Comparison of ENCODE assay signal across 8 mouse cellular contexts in the genomic region with DNA sequence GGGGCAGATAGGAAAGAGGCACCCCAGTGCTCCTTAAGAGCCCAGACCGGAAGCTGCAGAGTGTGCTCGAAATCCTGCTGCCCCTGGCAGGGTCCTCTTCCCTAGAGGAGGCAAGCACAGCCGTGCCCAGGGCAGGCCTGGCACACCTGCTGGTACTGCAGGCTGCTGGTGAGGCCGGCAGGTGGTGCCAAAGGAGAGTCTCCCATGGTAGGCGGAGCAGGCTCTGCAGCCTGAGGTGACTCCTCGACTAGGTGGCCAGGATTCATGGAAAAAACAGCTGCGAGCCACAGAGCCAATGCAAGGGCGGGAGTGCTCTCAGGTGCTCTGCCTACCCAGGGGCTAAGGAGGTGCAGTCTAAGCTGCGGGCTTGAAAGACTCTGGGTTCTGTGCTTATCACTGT. TPM values are rescaled to one million over a fixed set of nuclear protein-coding genes. Genes with fewer than 3 reads are reported as not detected.
DNase-seq lines count a peak whose midpoint lies in the region; ATAC-seq and TF ChIP-seq lines count a peak whose summit lies in the region.

No protein-coding gene starts in this region.

- 61% methylated on average over 9 of the region's 9 CpGs for WGBS in spleen, adult 2 months
- 45% methylated on average over 9 of the region's 9 CpGs for WGBS in olfactory bulb, adult 2 months

- ATAC-seq in erythroblast, adult 5-6 weeks (replicated peaks; ENCODE audit: low FRiP score, poor library complexity, severe bottlenecking), result peak; percentile 67
- no peak for ATAC-seq in inflammation-experienced regulatory T-cells, adult 6 months

- H3K4me3 ChIP-seq in spleen, adult 2 months (ENCODE audit: extremely low read depth, insufficient read depth, insufficient read length), result no peak overlapping the region
- H3K4me3 ChIP-seq in olfactory bulb, adult 2 months (ENCODE audit: insufficient read depth, low read depth, low read length), result no peak overlapping the region

- no peak overlapping the region for H3K27ac ChIP-seq in spleen, adult 2 months (ENCODE audit: insufficient read depth, low read length)
- no peak overlapping the region for H3K27ac ChIP-seq in olfactory bulb, adult 2 months (ENCODE audit: insufficient read depth, low read depth, low read length)

- no peaks in the 10 kb centered on the region for H3K4me1 ChIP-seq in spleen, adult 2 months (ENCODE audit: control insufficient read depth, insufficient read depth, insufficient read length)
- peaks cover 4% of the 10 kb centered on the region for H3K4me1 ChIP-seq in olfactory bulb, adult 2 months (ENCODE audit: control insufficient read depth, insufficient read depth, low read length)

- TF ChIP-seq CTCF in spleen, adult 2 months (IDR thresholded peaks at IDR 0.05; ENCODE audit: extremely low read depth, insufficient read depth, insufficient read length, insufficient replicate concordance), result peak; percentile 55; the same call in 1 of the 2 replicates
- TF ChIP-seq CTCF in olfactory bulb, adult 2 months (IDR thresholded peaks at IDR 0.05; ENCODE audit: insufficient read depth, low read depth, low read length), result peak; percentile 35; the same call in 1 of the 2 replicates

- H3K27me3 ChIP-seq in spleen, adult 2 months (ENCODE audit: control insufficient read depth, insufficient read depth, low read length), result no peaks in the 10 kb centered on the region

- DNase-seq in adrenal gland, postnatal 10 days, result peak; percentile 52
- no peak for DNase-seq in adrenal gland, adult 8-10 months
- DNase-seq in spleen, adult 2 months (ENCODE audit: low read depth in 1 of 2, low spot score in 2 of 2), result no peak
- DNase-seq in spleen, adult 12 weeks (ENCODE audit: low spot score), result no peak
- DNase-seq in kidney, postnatal 36 days, result peak; percentile 77 to 85

- H3K36me3 ChIP-seq in spleen, adult 2 months (ENCODE audit: control insufficient read depth, insufficient read depth, low read length), result peaks cover 24% of the 10 kb centered on the region

- TF ChIP-seq POLR2A in spleen, adult 2 months (IDR thresholded peaks at IDR 0.05; ENCODE audit: low read depth, low read length), result no peak
- no peak for TF ChIP-seq POLR2A in olfactory bulb, adult 2 months (IDR thresholded peaks at IDR 0.05; ENCODE audit: insufficient read depth, low read depth, low read length)

RNA-seq across cellular contexts. Expression of a gene that starts 10.4 kb away (rescaled TPM):
- 1 to 10 TPM; 1.6 to 2.7 TPM for total RNA-seq in adrenal gland, postnatal 10 days (2021)
- total RNA-seq in adrenal gland, adult 8-10 months (2022), result 1 to 10 TPM in 1 of 4 experiments, under 1 TPM in 3; 0.46 to 1.8 (median 0.71) TPM
- 0.59 and 0.71 TPM in 2 replicates for polyA plus RNA-seq in spleen, adult 2 months (2012; rRNA removed)
- total RNA-seq in erythroblast, adult 5-6 weeks (2015; ENCODE audit: low replicate concordance), result 5.0 TPM in 1 of 2 replicates, not detected in the other
- total RNA-seq in erythroblast, adult 5-6 weeks (2017; ENCODE audit: low replicate concordance), result not detected in 2 replicates
- not detected in 2 replicates for polyA plus RNA-seq in olfactory bulb, adult 2 months (2012; ENCODE audit: insufficient read depth, insufficient read length, low replicate concordance, missing spikeins)
- polyA plus RNA-seq in inflammation-experienced regulatory T-cells, adult 6 months (2017; shearing (Covaris generic)), result 1 to 10 TPM in 2 of 3 experiments, under 1 TPM in 1; 0.91 to 1.8 (median 1.3) TPM

RNA-seq across cellular contexts. Expression of a gene that starts 10.6 kb away (rescaled TPM):
- total RNA-seq in adrenal gland, postnatal 10 days (2021), result 10 to 100 TPM; 70.6 to 76.4 TPM
- total RNA-seq in adrenal gland, adult 8-10 months (2022), result 100 to 1,000 TPM in 3 of 4 experiments, 10 to 100 TPM in 1; 99.2 to 107 (median 103) TPM
- polyA plus RNA-seq in spleen, adult 2 months (2012; rRNA removed), result 154 and 201 TPM in 2 replicates
- 14.8 and 23.1 TPM in 2 replicates for total RNA-seq in erythroblast, adult 5-6 weeks (2015; ENCODE audit: low replicate concordance)
- total RNA-seq in erythroblast, adult 5-6 weeks (2017; ENCODE audit: low replicate concordance), result 9.5 and 20.9 TPM in 2 replicates
- 241 TPM in 1 of 2 replicates, not detected in the other for polyA plus RNA-seq in olfactory bulb, adult 2 months (2012; ENCODE audit: insufficient read depth, insufficient read length, low replicate concordance, missing spikeins)
- polyA plus RNA-seq in inflammation-experienced regulatory T-cells, adult 6 months (2017; shearing (Covaris generic)), result 100 to 1,000 TPM; 104 to 127 (median 115) TPM

RNA-seq across cellular contexts. Expression of a gene that starts 28.1 kb away (rescaled TPM):
- 10 to 100 TPM; 55.7 to 60.9 TPM for total RNA-seq in adrenal gland, postnatal 10 days (2021)
- total RNA-seq in adrenal gland, adult 8-10 months (2022), result 100 to 1,000 TPM; 117 to 186 (median 125) TPM
- 63.3 and 80.9 TPM in 2 replicates for polyA plus RNA-seq in spleen, adult 2 months (2012; rRNA removed)
- 1.5 and 1.9 TPM in 2 replicates for total RNA-seq in erythroblast, adult 5-6 weeks (2015; ENCODE audit: low replicate concordance)
- total RNA-seq in erythroblast, adult 5-6 weeks (2017; ENCODE audit: low replicate concordance), result 5.5 and 7.7 TPM in 2 replicates
- not detected in 2 replicates for polyA plus RNA-seq in olfactory bulb, adult 2 months (2012; ENCODE audit: insufficient read depth, insufficient read length, low replicate concordance, missing spikeins)
- 10 to 100 TPM; 15.2 to 19.7 (median 16.2) TPM for polyA plus RNA-seq in inflammation-experienced regulatory T-cells, adult 6 months (2017; shearing (Covaris generic))

RNA-seq across cellular contexts. Expression of a gene that starts 30.0 kb away (rescaled TPM):
- total RNA-seq in adrenal gland, postnatal 10 days (2021), result not detected
- 1 to 10 TPM in 1 of 4 experiments, not detected in 3; 1.5 TPM for total RNA-seq in adrenal gland, adult 8-10 months (2022)
- 0.48 and 2.5 TPM in 2 replicates for polyA plus RNA-seq in spleen, adult 2 months (2012; rRNA removed)
- not detected in 2 replicates for total RNA-seq in erythroblast, adult 5-6 weeks (2015; ENCODE audit: low replicate concordance)
- total RNA-seq in erythroblast, adult 5-6 weeks (2017; ENCODE audit: low replicate concordance), result not detected in 2 replicates
- not detected in 2 replicates for polyA plus RNA-seq in olfactory bulb, adult 2 months (2012; ENCODE audit: insufficient read depth, insufficient read length, low replicate concordance, missing spikeins)
- not detected for polyA plus RNA-seq in inflammation-experienced regulatory T-cells, adult 6 months (2017; shearing (Covaris generic))

RNA-seq across cellular contexts. Expression of a gene that starts 30.8 kb away (rescaled TPM):
- total RNA-seq in adrenal gland, postnatal 10 days (2021), result 10 to 100 TPM; 10.1 to 19.1 TPM
- 10 to 100 TPM in 3 of 4 experiments, 1 to 10 TPM in 1; 7.5 to 36.1 (median 14.3) TPM for total RNA-seq in adrenal gland, adult 8-10 months (2022)
- 3.1 and 3.3 TPM in 2 replicates for polyA plus RNA-seq in spleen, adult 2 months (2012; rRNA removed)
- total RNA-seq in erythroblast, adult 5-6 weeks (2015; ENCODE audit: low replicate concordance), result 13.4 and 18.8 TPM in 2 replicates
- total RNA-seq in erythroblast, adult 5-6 weeks (2017; ENCODE audit: low replicate concordance), result 7.0 and 7.1 TPM in 2 replicates
- polyA plus RNA-seq in olfactory bulb, adult 2 months (2012; ENCODE audit: insufficient read depth, insufficient read length, low replicate concordance, missing spikeins), result not detected in 2 replicates
- 10 to 100 TPM; 34.7 to 44.5 (median 42.6) TPM for polyA plus RNA-seq in inflammation-experienced regulatory T-cells, adult 6 months (2017; shearing (Covaris generic))

Comparison
In these comparisons a context has a peak if more than half of its experiments do, and no peak if none do; other contexts are left out.
1. DNase-seq: peak in adrenal gland, postnatal 10 days (single experiment) and kidney, postnatal 36 days (2 of 2); none in adrenal gland, adult 8-10 months (single experiment), spleen, adult 2 months (0 of 2) and spleen, adult 12 weeks (single experiment).
2. RNA of a gene that starts 28.1 kb away (total RNA-seq): 117 to 186 TPM in adrenal gland, adult 8-10 months and 55.7 to 60.9 TPM in adrenal gland, postnatal 10 days; 1.5 to 7.7 TPM in erythroblast, adult 5-6 weeks; every median in the first group is over 4 times any median in the second.